Comparison of ENCODE assay signal across 8 mouse cellular contexts in genomic region chr11:118911307-118912070, GRCm38 (mm10). TPM values are rescaled to one million over a fixed set of nuclear protein-coding genes. Genes with fewer than 3 reads are reported as not detected.
DNase-seq lines count a peak whose midpoint lies in the region; ATAC-seq and TF ChIP-seq lines count a peak whose summit lies in the region.

TSS of gene Rbfox3 (minus strand) at chr11:118911597.

- peak; percentile 41 for DNase-seq in heart, postnatal 4 days
- no peak for DNase-seq in heart, postnatal 36 days
- DNase-seq in MN1 (ENCODE audit: low spot score), result peak; percentile 20
- peak; percentile 18 for DNase-seq in limb, embryonic 14.5 days (ENCODE audit: low spot score)
- DNase-seq in spleen, postnatal 4 days (ENCODE audit: low spot score in 2 of 2), result no peak
- no peak for DNase-seq in adrenal gland, postnatal 14 days
- DNase-seq in adrenal gland, adult 8-10 months, result no peak

- H3K27ac ChIP-seq in cortical plate, adult 2 months (ENCODE audit: insufficient read depth, low read length), result no peak within 1 kb of the TSS
- no peak within 1 kb of the TSS for H3K27ac ChIP-seq in limb, embryonic 14.5 days (replicated peaks; ENCODE audit: low read depth, low read length)

- H3K4me2 ChIP-seq in limb, embryonic 14.5 days (replicated peaks; ENCODE audit: low read depth, low read length, severe bottlenecking), result no peak within 1 kb of the TSS

- H3K9ac ChIP-seq in limb, embryonic 14.5 days (ENCODE audit: low read depth, low read length, severe bottlenecking), result no peak within 1 kb of the TSS

- WGBS in limb, embryonic 14.5 days, result 49% methylated on average over 4 of the region's 4 CpGs

- H3K4me3 ChIP-seq in cortical plate, adult 2 months (ENCODE audit: insufficient read depth, low read length), result no peak within 1 kb of the TSS
- no peak within 1 kb of the TSS for H3K4me3 ChIP-seq in limb, embryonic 14.5 days (replicated peaks; ENCODE audit: low read length)

- H3K9me3 ChIP-seq in limb, embryonic 14.5 days (ENCODE audit: control insufficient read depth, low read length), result no peaks in the 10 kb centered on the region

- no peak for ATAC-seq in limb, embryonic 14.5 days (ENCODE audit: low FRiP score, low read depth)

- intact Hi-C loops in heart, postnatal 36 days (cut with DNase I), result loop anchor here (2.0 kb wide), 1 partner anchor 63 kb away; no protein-coding TSS in a partner anchor

- peaks cover 37% of the 10 kb centered on the region for H3K27me3 ChIP-seq in limb, embryonic 14.5 days (ENCODE audit: control insufficient read depth, insufficient read depth, low read length)

- no peaks in the 10 kb centered on the region for H3K36me3 ChIP-seq in limb, embryonic 14.5 days (ENCODE audit: control insufficient read depth, insufficient read depth, low read length)

- peak; percentile 49 for TF ChIP-seq CTCF in cortical plate, adult 2 months (IDR thresholded peaks at IDR 0.05; ENCODE audit: extremely low read depth, insufficient read depth, low read length)

- no peak for TF ChIP-seq POLR2A in cortical plate, adult 2 months (IDR thresholded peaks at IDR 0.05; ENCODE audit: extremely low read depth, insufficient read depth, low read length)
- TF ChIP-seq POLR2A in limb, embryonic 14.5 days (IDR thresholded peaks at IDR 0.05; ENCODE audit: borderline replicate concordance, extremely low read depth, insufficient read depth, insufficient read length), result no peak

- H3K4me1 ChIP-seq in cortical plate, adult 2 months (ENCODE audit: control insufficient read depth, insufficient read depth, low read length), result peaks cover 4% of the 10 kb centered on the region; the same call in 1 of the 2 replicates
- peaks cover 23% of the 10 kb centered on the region for H3K4me1 ChIP-seq in limb, embryonic 14.5 days (ENCODE audit: control insufficient read depth, insufficient read depth, low read length)

RNA-seq across cellular contexts. Expression of gene Rbfox3, which starts in this region (rescaled TPM):
- total RNA-seq in heart, postnatal 4 days (2021), result under 1 TPM; 0.09 to 0.12 TPM
- under 1 TPM; 0.11 to 0.14 TPM for total RNA-seq in heart, postnatal 36 days (2021)
- 117 TPM in 2 replicates for polyA plus RNA-seq in cortical plate, adult 2 months (2012; rRNA removed)
- 0.26 and 0.43 TPM in 2 replicates for polyA plus RNA-seq in limb, embryonic 14.5 days (2012; rRNA removed)
- 0.26 and 0.44 TPM in 2 replicates for polyA plus RNA-seq in limb, embryonic 14.5 days (2014; fragmentation: Nextera tagmentation; extraction: Ambion mirVana)
- 4.6 and 5.0 TPM in 2 replicates for total RNA-seq in adrenal gland, postnatal 14 days (2021)
- 10 to 100 TPM in 1 of 4 experiments, 1 to 10 TPM in 3; 5.3 to 13.6 (median 7.8) TPM for total RNA-seq in adrenal gland, adult 8-10 months (2022)

Comparison
In these comparisons a context has a peak if more than half of its experiments do, and no peak if none do; other contexts are left out.
1. RNA of gene Rbfox3 (polyA plus RNA-seq): 117 TPM in cortical plate, adult 2 months; 0.26 to 0.44 TPM in limb, embryonic 14.5 days; every median in the first group is over 10 times any median in the second.
2. Peak in DNase-seq in heart, postnatal 4 days; RNA of the gene not detected or under 1 TPM.
3. Peak in DNase-seq in limb, embryonic 14.5 days; RNA of the gene not detected or under 1 TPM.